Mouse (Mus musculus) skeletal muscle tissue, adult 2 months (tissue): ENCODE results near the gene Lysmd2.
"Not testable (repeated sequence)": the region's sequence is repeated elsewhere in the genome, so short reads cannot be mapped to it uniquely, and the experiment has no call there.

Source experiments
- DNase-seq: peaks from one replicate; pipeline ENCODE4 v3.0.0-alpha.2; 2012; ENCODE audit warnings: low read depth, low spot score

The Lysmd2 gene

DNA sequence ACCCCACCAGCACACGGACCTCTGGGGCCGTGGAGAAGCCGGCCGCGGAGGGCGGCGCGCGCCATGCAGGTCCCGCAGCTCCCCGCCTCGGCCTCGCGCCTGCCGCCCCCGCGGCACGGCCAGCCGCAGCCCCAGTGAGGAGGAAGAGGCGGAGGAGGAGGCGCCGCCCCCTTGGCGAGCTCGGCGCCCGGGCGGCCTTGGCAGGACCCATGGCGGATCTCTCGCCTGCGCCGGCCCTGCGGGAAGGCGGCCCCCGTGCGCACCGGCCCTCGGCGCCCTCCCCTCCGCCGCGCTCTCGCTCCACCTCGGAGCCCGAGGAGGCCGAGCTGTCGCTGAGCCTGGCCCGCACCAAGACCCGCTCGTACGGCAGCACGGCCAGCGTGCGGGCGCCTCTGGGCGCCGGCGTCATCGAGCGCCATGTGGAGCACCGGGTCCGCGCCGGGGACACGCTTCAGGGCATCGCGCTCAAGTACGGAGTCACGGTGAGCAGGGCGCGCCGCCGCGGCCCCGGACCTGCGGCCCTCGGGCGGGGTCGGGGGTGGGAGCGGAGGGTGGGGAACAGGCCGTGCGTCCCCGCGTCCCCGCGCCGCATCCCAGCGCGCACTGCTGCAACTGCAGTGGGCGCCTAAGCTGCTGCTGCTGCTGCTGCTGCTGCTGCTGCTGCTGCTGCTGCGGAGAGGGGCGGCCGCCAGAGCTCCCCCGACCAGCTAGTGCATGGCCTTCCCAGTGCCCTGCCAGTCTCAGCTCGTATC lies at the start of gene Lysmd2:
Gene Lysmd2 (plus strand): TSS at position 186 of the 752 bp plus-strand sequence.
- DNase-seq: peak; percentile 71

DNA sequence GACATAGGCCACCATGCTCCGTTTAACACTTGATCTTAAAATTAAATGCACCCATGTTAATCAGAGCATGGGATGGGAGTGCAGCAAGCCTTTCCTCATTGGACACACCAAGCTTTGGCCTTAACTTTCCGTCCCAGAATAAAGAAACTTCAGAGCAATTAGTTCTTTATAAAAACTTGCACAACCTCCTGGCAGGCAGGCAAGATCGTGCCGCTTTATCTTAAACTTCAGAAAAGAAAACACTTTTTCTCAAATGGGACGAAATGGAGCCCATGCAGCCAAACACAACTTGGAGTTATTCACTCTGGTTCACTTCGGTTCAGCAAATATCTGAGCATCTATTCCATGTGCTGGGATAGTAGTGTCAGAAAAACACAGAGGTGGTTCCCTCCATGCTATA lies 46.2 kb upstream of the Lysmd2 start:
- DNase-seq: no peak

- no peak for DNase-seq
Observed at GRCm38 (mm10) chr9:75581694-75582350, 43.7 kb upstream of the Lysmd2 start.

DNA sequence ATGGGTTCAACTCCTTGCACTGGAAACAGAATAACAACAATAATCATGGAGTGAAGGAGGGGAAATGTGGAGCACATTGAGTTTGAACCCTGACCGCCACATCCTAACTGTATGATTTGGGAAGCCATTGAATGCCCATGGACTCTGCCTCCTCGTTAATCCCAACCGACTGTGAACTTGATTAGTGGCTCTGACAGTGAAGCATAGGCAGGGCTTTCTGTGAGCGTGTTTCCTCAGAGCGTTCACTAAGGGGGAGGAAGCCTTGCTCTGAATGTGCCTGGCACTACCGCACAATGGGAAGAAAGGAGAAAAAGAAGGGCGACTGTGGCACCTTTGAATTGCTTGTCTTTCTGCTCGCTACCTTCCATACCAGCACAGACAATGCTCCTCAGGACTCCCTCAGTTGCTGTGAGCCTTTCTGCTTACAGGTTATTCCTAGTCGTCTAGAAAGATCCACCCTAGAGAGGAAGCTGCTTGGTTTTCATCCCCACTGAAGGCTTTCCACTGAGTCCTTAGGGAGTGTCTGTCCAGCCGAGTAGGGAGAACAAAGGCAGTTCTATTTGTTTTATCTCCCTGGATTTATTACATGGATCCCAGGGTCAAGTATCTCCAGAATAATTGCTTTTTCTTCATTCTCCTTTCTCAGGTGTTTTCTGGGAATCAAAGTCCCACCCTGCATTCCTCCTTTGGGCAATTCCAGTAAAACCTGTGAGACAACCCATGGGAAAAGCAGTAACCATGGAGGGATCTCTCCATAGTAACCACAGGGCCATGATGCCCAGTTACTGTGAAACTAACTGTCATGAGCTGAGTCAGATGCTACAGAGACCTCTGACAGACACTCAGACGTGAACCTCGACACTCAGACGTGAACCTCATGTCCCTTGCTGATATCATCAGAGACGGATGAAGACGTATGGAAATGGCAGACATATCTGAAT lies 35.4 kb upstream of the Lysmd2 start:
- no peak for DNase-seq

- no peak for DNase-seq
Observed at GRCm38 (mm10) chr9:75593481-75593880, 32.1 kb upstream of the Lysmd2 start.

GRCm38 (mm10) chr9:75597036-75597435 lies 28.5 kb upstream of the Lysmd2 start:
- no peak for DNase-seq

DNA sequence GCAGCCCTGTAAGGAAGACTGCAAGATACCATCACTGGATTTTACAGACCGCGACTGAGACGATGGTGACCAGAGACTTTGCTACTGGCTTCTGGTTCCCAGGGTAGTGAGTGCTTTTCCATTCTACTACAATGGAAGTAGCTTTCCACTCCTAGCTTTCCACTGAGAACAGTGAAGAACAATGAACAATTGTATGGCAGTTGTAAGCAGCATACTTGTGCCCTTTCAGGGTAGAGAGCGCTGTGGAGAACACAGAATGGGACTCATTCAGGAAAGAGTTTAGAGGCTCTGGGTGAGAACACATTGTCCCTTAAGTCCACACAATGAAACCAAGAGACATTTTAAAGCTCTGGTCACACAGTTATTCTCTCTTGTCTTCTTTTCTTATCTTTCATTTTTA lies 27.9 kb upstream of the Lysmd2 start:
- no peak for DNase-seq

DNA sequence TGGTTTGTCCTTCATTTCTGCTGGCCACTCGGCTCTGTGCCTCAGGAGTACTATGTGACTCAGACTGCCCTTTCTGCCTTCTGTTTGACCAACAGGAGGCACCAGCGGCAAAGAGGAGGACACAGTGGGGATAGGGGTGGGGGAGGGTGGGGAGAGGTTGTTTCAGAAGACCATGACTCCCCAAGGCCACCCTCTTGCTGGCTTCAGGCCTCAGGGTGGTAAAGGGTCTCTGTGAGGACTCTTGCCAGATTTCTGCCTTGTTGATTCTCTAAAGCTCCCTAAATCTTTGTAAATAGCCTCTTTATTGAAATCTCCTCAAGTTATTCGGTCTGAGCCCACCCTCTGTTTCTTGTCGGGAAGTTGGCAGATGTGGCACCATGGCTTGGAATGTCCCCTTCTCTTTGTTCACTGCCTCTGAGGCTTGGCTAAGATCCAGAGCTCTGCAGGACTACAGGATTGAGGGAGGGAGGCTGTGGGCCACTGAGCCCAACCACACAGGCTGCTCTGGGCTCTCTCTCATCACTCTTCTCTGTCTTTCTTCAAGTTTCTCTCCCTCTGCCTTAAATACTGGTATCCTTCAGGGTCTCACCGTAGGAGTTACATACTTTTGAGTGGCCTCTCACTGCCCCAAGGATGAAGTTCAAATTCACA lies 26.2 kb upstream of the Lysmd2 start:
- DNase-seq: peak; percentile 32

DNA sequence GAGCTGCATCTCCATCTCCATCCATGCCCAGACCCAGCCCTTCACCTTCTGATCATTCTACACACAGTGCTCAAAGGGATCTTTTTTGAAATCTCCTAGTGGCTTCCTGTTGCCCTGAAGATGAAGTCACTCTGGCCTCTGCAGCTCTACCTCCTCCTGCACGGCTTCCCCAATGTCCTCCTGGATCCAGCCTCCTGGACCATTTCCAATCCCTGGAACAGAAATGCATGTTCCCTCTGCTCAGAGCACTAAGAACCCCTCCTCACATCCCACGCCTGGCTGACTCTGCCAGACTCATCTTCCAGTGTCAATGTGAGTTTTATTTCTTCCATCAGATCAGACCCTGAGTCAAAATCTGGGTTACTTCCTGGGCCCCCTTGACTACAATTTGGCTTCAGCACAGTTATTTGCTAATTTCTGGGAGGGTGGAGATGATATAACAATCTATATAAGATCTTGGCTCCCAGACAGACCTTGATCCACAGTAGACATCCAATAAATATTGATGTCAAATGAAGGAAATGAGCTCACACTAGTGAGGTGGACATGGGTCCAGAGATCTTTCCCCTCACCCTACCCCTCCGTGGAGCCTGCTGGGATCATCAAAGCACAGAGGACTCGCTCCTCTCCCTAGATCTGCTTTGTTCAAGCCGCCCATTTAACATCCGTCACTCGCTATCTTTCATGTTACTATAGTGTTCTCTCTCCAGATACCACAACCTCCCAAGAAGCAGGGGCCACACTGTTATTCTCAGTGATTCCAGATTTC lies 25.2 kb upstream of the Lysmd2 start:
- DNase-seq: peak; percentile 58

DNA sequence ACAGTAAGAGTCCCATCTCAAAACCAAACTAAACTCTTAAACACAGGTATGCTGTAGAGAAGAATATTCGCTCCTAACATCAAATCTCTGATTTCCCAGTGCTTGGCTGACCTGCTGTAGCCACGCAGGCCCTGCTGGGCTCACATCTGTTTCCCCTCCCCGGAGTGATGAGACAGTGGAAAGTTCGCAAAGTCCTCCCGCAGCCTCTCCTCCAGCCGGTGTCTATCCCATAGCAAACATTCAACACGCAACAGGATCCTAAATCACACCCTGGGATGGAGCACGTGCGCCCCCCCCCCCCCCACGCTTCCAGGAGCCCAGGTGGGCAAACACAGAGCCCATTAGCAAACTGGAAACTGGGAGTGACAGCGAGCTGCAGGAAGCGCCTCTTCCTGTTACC lies 24.0 kb upstream of the Lysmd2 start:
- DNase-seq: no peak

DNA sequence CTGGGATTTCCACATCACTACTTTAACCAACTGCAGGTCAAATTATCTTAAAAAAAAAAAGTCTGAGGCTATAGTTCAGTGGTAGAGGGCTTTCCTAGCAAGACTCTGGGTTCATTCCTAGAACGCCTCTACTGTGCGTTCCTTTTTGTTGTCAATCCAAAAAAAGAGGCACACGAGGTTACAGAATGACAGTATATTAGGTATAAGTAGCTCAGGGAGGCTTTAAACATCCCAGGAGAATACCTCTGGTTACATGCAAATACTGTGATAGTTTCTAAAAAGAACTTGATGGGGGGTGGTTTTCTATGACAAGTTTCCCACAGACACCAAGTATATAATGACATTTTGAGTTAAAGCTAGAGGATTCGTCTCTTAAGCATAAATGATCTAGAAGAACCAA lies 18.0 kb upstream of the Lysmd2 start:
- DNase-seq: no peak

GRCm38 (mm10) chr9:75609505-75609904 lies 16.0 kb upstream of the Lysmd2 start:
- no peak for DNase-seq

- DNase-seq: no peak
Observed at GRCm38 (mm10) chr9:75609965-75610364, 15.6 kb upstream of the Lysmd2 start.

GRCm38 (mm10) chr9:75610571-75611493 lies 14.7 kb upstream of the Lysmd2 start, which contains the start of gene Tmod2:
Gene Tmod2, minus strand, starts transcription at chr9:75611325.
- no peak for DNase-seq

- DNase-seq: no peak
Observed at GRCm38 (mm10) chr9:75616560-75616959, 9.0 kb upstream of the Lysmd2 start.

DNA sequence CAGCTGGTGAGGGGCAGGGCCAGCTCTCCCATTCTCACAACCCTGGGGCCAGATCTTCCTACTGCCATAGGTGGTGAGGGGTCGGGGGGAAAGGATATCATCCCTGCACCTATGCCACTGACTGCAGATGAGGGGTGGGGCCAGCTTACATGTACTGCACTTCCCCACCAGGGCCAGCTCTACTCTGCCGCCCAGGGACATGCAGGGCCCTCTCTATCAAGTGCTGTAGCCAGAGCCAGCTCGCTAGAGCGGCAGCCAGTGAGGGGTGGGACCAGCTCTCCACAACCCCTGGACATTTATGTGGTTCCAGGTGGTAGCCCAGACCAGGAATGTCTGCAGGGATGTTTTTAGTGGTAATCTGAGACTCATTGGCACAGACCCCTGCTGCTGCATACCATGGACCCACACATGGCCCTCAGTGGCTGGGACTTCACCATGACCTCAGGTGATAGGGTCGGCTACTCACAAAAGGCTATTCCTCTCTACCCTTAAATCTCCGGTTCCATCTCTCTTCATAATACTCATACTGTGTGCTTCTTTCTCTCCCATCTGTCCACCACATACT lies 6.6 kb upstream of the Lysmd2 start:
- no peak for DNase-seq

DNA sequence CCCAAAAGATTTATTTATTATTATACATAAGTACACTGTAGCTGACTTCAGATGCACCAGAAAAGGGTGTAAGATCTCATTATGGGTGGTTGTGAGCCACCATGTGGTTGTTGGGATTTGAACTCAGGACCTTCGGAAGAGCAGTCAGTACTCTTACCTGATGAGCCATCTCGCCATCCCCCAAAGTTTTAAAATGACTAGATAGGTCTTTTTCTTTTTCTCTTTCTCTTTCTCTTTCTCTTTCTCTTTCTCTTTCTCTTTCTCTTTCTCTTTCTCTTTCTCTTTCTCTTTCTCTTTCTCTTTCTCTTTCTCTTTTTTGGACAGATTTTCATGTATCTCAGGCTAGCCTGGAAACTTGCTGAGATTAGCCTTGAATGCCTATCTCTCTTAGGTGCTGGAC lies 5.8 kb upstream of the Lysmd2 start:
- not testable (repeated sequence) for DNase-seq

GRCm38 (mm10) chr9:75621428-75621827 lies 4.1 kb upstream of the Lysmd2 start:
- DNase-seq: no peak

GRCm38 (mm10) chr9:75624983-75625555 lies 472 bp upstream of the Lysmd2 start:
- no peak for DNase-seq
